Mouse (Mus musculus) liver, postnatal 0 days (tissue): ENCODE data around the gene Ddx27. TPM values are rescaled to one million over a fixed set of nuclear protein-coding genes. Genes with fewer than 3 reads are reported as not detected.

Source experiments
- ATAC-seq: fragments of 200-750 bp; cut with Nextera tagmentation; 2 replicates; pipeline ENCODE4 v1.8.0; 2017; ENCODE audit warnings: mild to moderate bottlenecking, moderate library complexity
- DNase-seq: peaks from one replicate; pipeline ENCODE4 v3.0.0-alpha.2; 2016
- H3K27ac ChIP-seq: fragments of 300-500 bp; sonication (generic); 2 replicates; pipeline ENCODE4 v1.5.1; 2014; ENCODE audit warnings: antibody characterized with exemption, moderate library complexity, mild to moderate bottlenecking, low read depth
- H3K27me3 ChIP-seq: fragments of 300-500 bp; sonication (generic); 2 replicates; pipeline ENCODE4 v1.6.1; 2014; ENCODE audit warnings: low read length, control low read depth, mixed read lengths; ENCODE audit not compliant: insufficient read depth
- H3K36me3 ChIP-seq: fragments of 300-500 bp; sonication (generic); replicated peaks from 2 replicates; pipeline ENCODE4 v1.6.1; 2014; ENCODE audit warnings: mild to moderate bottlenecking, control low read depth, low read length, moderate library complexity, mixed read lengths; ENCODE audit not compliant: insufficient read depth
- H3K4me1 ChIP-seq: fragments of 300-500 bp; sonication (generic); 2 replicates; pipeline ENCODE4 v1.6.1; 2014; ENCODE audit warnings: antibody characterized with exemption, mild to moderate bottlenecking, control low read depth; ENCODE audit not compliant: insufficient read depth
- H3K4me2 ChIP-seq: fragments of 300-500 bp; sonication (generic); 2 replicates; pipeline ENCODE4 v1.6.1; 2014; ENCODE audit warnings: low read depth, mild to moderate bottlenecking, low read length, moderate library complexity, mixed read lengths
- H3K4me3 ChIP-seq: fragments of 300-500 bp; sonication (generic); 2 replicates; pipeline ENCODE4 v1.5.1; 2014; ENCODE audit warnings: low read depth, low read length
- H3K9ac ChIP-seq: fragments of 300-500 bp; sonication (generic); replicated peaks from 2 replicates; pipeline ENCODE4 v1.6.1; 2014; ENCODE audit warnings: mild to moderate bottlenecking, moderate library complexity
- H3K9me3 ChIP-seq: fragments of 300-500 bp; sonication (generic); 2 replicates; pipeline ENCODE4 v1.6.1; 2016; ENCODE audit warnings: mild to moderate bottlenecking, control low read depth, low read length, mixed read lengths
- CTCF ChIP-seq: sonication (generic); IDR thresholded peaks from 2 replicates; pipeline ENCODE4 v1.5.1; 2016; ENCODE audit warnings: antibody characterized with exemption, low read depth
- EP300 ChIP-seq: IDR thresholded peaks from 2 replicates; pipeline ENCODE4 v1.6.1; 2016; ENCODE audit warnings: antibody characterized with exemption, low read depth, mild to moderate bottlenecking
- WGBS: fragments of 180-500 bp; shearing (Covaris S2); extraction: QIAGEN DNeasy Blood & Tissue Kit; methylation state at CpG from one replicate; pipeline ENCODE4 v1.1.7; 2014; ENCODE audit not compliant: insufficient replicate concordance; 5-methylcytosine and 5-hydroxymethylcytosine counted together
- polyA plus RNA-seq: library from polyadenylated mRNA; unstranded; fragments of >200 nt; fragmentation: Nextera tagmentation; extraction: Ambion mirVana; gene quantifications from 2 replicates; pipeline ENCODE4 v1.2.1, GENCODE M21; 2015

The Ddx27 gene
- polyA plus RNA-seq, 1 experiment from 2014 or later, result 21.9 TPM

- Histone ChIP-seq H3K9ac (no peak overlapping the region), H3K27ac (no peak overlapping the region), H3K36me3 (peaks cover 77% of the 10 kb centered on the region), H3K9me3 (no peaks in the 10 kb centered on the region), H3K4me3 (no peak overlapping the region), H3K4me1 (peaks cover 23% of the 10 kb centered on the region), H3K27me3 (no peaks in the 10 kb centered on the region), H3K4me2 (peak overlapping the region; percentile 27; the same call in 1 of the 2 replicates)
- TF ChIP-seq CTCF, result no peak
- TF ChIP-seq EP300, result no peak
- DNase-seq (no peak), ATAC-seq (no peak)
- WGBS, result 83% methylated on average over 15 of the region's 15 CpGs
These were observed 40.4 kb downstream of the Ddx27 start for GRCm38 (mm10) chr2:167055386-167055785.

GRCm38 (mm10) chr2:167056210-167056941 is 41.4 kb downstream of the Ddx27 start:
- 94% methylated on average over 15 of the region's 15 CpGs for WGBS
- peaks cover 69% of the 10 kb centered on the region for H3K36me3 ChIP-seq

GRCm38 (mm10) chr2:167056942-167057323 is 41.9 kb downstream of the Ddx27 start:
- Histone ChIP-seq H3K9ac (no peak overlapping the region), H3K4me1 (peaks cover 34% of the 10 kb centered on the region), H3K4me2 (no peak overlapping the region), H3K4me3 (no peak overlapping the region), H3K27me3 (no peaks in the 10 kb centered on the region), H3K9me3 (no peaks in the 10 kb centered on the region), H3K27ac (no peak overlapping the region), H3K36me3 (peaks cover 68% of the 10 kb centered on the region)
- DNase-seq, result no peak
- TF ChIP-seq EP300, result no peak
- TF ChIP-seq CTCF, result no peak
- ATAC-seq, result no peak
- WGBS, result 88% methylated on average over 5 of the region's 5 CpGs

More at GRCm38 (mm10) chr2:167056210-167056941, 41.4 kb downstream of the Ddx27 start:
- H3K9ac ChIP-seq, result no peak overlapping the region
- H3K4me2 ChIP-seq, result no peak overlapping the region
- ATAC-seq, result no peak
- peaks cover 30% of the 10 kb centered on the region for H3K4me1 ChIP-seq
- no peaks in the 10 kb centered on the region for H3K27me3 ChIP-seq
- TF ChIP-seq EP300 (no peak), CTCF (no peak)
- DNase-seq, result no peak
- H3K27ac ChIP-seq, result no peak overlapping the region
- H3K9me3 ChIP-seq, result no peaks in the 10 kb centered on the region
- H3K4me3 ChIP-seq, result no peak overlapping the region

GRCm38 (mm10) chr2:167058201-167058600 is 43.2 kb downstream of the Ddx27 start:
- peaks cover 32% of the 10 kb centered on the region for H3K4me1 ChIP-seq
- peak overlapping the region; percentile 58 for H3K27ac ChIP-seq
- H3K9ac ChIP-seq, result no peak overlapping the region
- H3K4me3 ChIP-seq, result no peak overlapping the region
- ATAC-seq, result no peak
- TF ChIP-seq EP300 (0 out of 2 replicates have a peak, but pooled peaks have one; percentile 22), CTCF (no peak)
- no peaks in the 10 kb centered on the region for H3K9me3 ChIP-seq
- no peak for DNase-seq
- H3K4me2 ChIP-seq, result peak overlapping the region; percentile 36; the same call in 1 of the 2 replicates
- H3K36me3 ChIP-seq, result peaks cover 60% of the 10 kb centered on the region
- 47% methylated on average over 3 of the region's 3 CpGs for WGBS
- H3K27me3 ChIP-seq, result no peaks in the 10 kb centered on the region

- no peaks in the 10 kb centered on the region for H3K27me3 ChIP-seq
- H3K4me3 ChIP-seq, result no peak overlapping the region
- H3K27ac ChIP-seq, result peak overlapping the region; percentile 58
- H3K9ac ChIP-seq, result no peak overlapping the region; the same call in 1 of the 2 replicates
- no peak for DNase-seq
- H3K36me3 ChIP-seq, result peaks cover 53% of the 10 kb centered on the region
- no peaks in the 10 kb centered on the region for H3K9me3 ChIP-seq
- TF ChIP-seq CTCF (no peak), EP300 (no peak)
- peaks cover 29% of the 10 kb centered on the region for H3K4me1 ChIP-seq
- WGBS, result 73% methylated on average over 3 of the region's 3 CpGs
- ATAC-seq, result no peak
- H3K4me2 ChIP-seq, result peak overlapping the region; percentile 89
These were observed 43.9 kb downstream of the Ddx27 start for GRCm38 (mm10) chr2:167058814-167059387.

GRCm38 (mm10) chr2:167059536-167059935 is 44.5 kb downstream of the Ddx27 start:
- ATAC-seq, result no peak
- H3K4me2 ChIP-seq, result peak overlapping the region; percentile 89
- H3K36me3 ChIP-seq, result peaks cover 49% of the 10 kb centered on the region
- no peaks in the 10 kb centered on the region for H3K27me3 ChIP-seq
- H3K9ac ChIP-seq, result peak overlapping the region; percentile 53
- TF ChIP-seq CTCF (no peak), EP300 (no peak)
- peaks cover 32% of the 10 kb centered on the region for H3K4me1 ChIP-seq
- H3K9me3 ChIP-seq, result no peaks in the 10 kb centered on the region
- no peak for DNase-seq
- 0 out of 2 replicates have a peak overlapping the region, but pooled peaks have one; percentile 92 for H3K4me3 ChIP-seq
- 78% methylated on average over 8 of the region's 8 CpGs for WGBS
- H3K27ac ChIP-seq, result peak overlapping the region; percentile 65
